Comparison of ENCODE assay signal across 18 mouse cellular contexts in genomic region chr5:119837306-119837675, GRCm38 (mm10). TPM values are rescaled to one million over a fixed set of nuclear protein-coding genes. Genes with fewer than 3 reads are reported as not detected.
DNase-seq lines count a peak whose midpoint lies in the region; ATAC-seq and TF ChIP-seq lines count a peak whose summit lies in the region.
"Had no signal": no experiment of that assay in that cellular context is flagged by ENCODE, and none has a peak within 500 bp of the region (broad histone marks: within the 10 kb centered on the region; RNA-seq: fewer than 3 reads in every experiment).

No protein-coding gene starts in this region.

- no peak for TF ChIP-seq CTCF in intestine, postnatal 0 days (IDR thresholded peaks at IDR 0.05; ENCODE audit: low read depth)

- H3K4me3 ChIP-seq in lung, embryonic 16.5 days (ENCODE audit: low read length), result peak overlapping the region; percentile 66
- peak overlapping the region; percentile 50 for H3K4me3 ChIP-seq in brown adipose tissue, adult 24 weeks (ENCODE audit: insufficient read depth, low read depth, low read length)
- peak overlapping the region; percentile 63 for H3K4me3 ChIP-seq in limb, embryonic 11.5 days (ENCODE audit: low read depth, low read length)
- no peak overlapping the region for H3K4me3 ChIP-seq in intestine, postnatal 0 days (ENCODE audit: low read depth, low read length)

- intact Hi-C loops in heart, postnatal 36 days (cut with DNase I), result no loop called here

- H3K4me1 ChIP-seq in lung, embryonic 16.5 days (replicated peaks; ENCODE audit: control insufficient read depth, insufficient read depth, low read length), result peaks cover 4% of the 10 kb centered on the region; the same call in 1 of the 2 replicates
- no peaks in the 10 kb centered on the region for H3K4me1 ChIP-seq in brown adipose tissue, adult 24 weeks (ENCODE audit: control insufficient read depth, insufficient read depth, insufficient read length, low read length)
- H3K4me1 ChIP-seq in limb, embryonic 11.5 days (ENCODE audit: control insufficient read depth, insufficient read depth, low read length), result 0 out of 2 replicates have a peak, but pooled peaks cover 4% of the 10 kb centered on the region
- no peaks in the 10 kb centered on the region for H3K4me1 ChIP-seq in intestine, postnatal 0 days (replicated peaks; ENCODE audit: control insufficient read depth, insufficient read depth, low read length)

- peak overlapping the region; percentile 89 for H3K27ac ChIP-seq in lung, embryonic 16.5 days (ENCODE audit: low read length)
- H3K27ac ChIP-seq in brown adipose tissue, adult 24 weeks (replicated peaks; ENCODE audit: low read depth, low read length), result 0 out of 2 replicates have a peak overlapping the region, but pooled peaks have one; percentile 13
- peak overlapping the region; percentile 98 for H3K27ac ChIP-seq in limb, embryonic 11.5 days (replicated peaks; ENCODE audit: low read depth, low read length)
- H3K27ac ChIP-seq in intestine, postnatal 0 days (ENCODE audit: low read depth, low read length), result no peak overlapping the region

- H3K36me3 ChIP-seq in lung, embryonic 16.5 days (ENCODE audit: control insufficient read depth, insufficient read depth, low read length), result no peaks in the 10 kb centered on the region
- 0 out of 2 replicates have a peak, but pooled peaks cover 2% of the 10 kb centered on the region for H3K36me3 ChIP-seq in limb, embryonic 11.5 days (ENCODE audit: control insufficient read depth, insufficient read depth, low read length)
- H3K36me3 ChIP-seq in intestine, postnatal 0 days (ENCODE audit: control insufficient read depth, insufficient read depth), result no peaks in the 10 kb centered on the region
- H3K36me3 ChIP-seq: G1E had no signal

- 2% methylated on average over 19 of the region's 19 CpGs for WGBS in lung, embryonic 16.5 days
- under 1% methylated on average over 19 of the region's 19 CpGs for WGBS in limb, embryonic 11.5 days
- 3% methylated on average over 19 of the region's 19 CpGs for WGBS in intestine, postnatal 0 days

- H3K27me3 ChIP-seq in lung, embryonic 16.5 days (ENCODE audit: control insufficient read depth, insufficient read depth, low read depth, low read length), result peaks cover 52% of the 10 kb centered on the region
- peaks cover 72% of the 10 kb centered on the region for H3K27me3 ChIP-seq in limb, embryonic 11.5 days (ENCODE audit: control insufficient read depth, insufficient read depth, low read length)
- peaks cover 91% of the 10 kb centered on the region for H3K27me3 ChIP-seq in intestine, postnatal 0 days (replicated peaks; ENCODE audit: control insufficient read depth, insufficient read depth, low read length)

- H3K4me2 ChIP-seq in lung, embryonic 16.5 days (ENCODE audit: low read depth, low read length), result peak overlapping the region; percentile 61
- peak overlapping the region; percentile 60 for H3K4me2 ChIP-seq in limb, embryonic 11.5 days (ENCODE audit: low read depth, severe bottlenecking)
- no peak overlapping the region for H3K4me2 ChIP-seq in intestine, postnatal 0 days (replicated peaks; ENCODE audit: low read depth)

- peak; percentile 83 for DNase-seq in heart, adult 11 months
- DNase-seq in heart, postnatal 36 days, result no peak
- no peak for DNase-seq in lung, postnatal 25 days (ENCODE audit: low spot score)
- peak; percentile 68 for DNase-seq in limb, embryonic 11.5 days (ENCODE audit: low spot score)
- no peak for DNase-seq in layer of hippocampus, adult 9-10 months (ENCODE audit: low spot score)
- DNase-seq: B cell, adult 2 months; kidney, postnatal 10 days; right cerebral cortex, postnatal 4 days; thymus, postnatal 36 days had no signal

- H3K9ac ChIP-seq in lung, embryonic 16.5 days (ENCODE audit: low read length), result peak overlapping the region; percentile 89
- peak overlapping the region; percentile 86 for H3K9ac ChIP-seq in limb, embryonic 11.5 days (ENCODE audit: low read length)
- H3K9ac ChIP-seq in intestine, postnatal 0 days (ENCODE audit: low read depth, low read length), result no peak overlapping the region

- H3K9me3 ChIP-seq in lung, embryonic 16.5 days (ENCODE audit: control insufficient read depth, low read length), result no peaks in the 10 kb centered on the region
- no peaks in the 10 kb centered on the region for H3K9me3 ChIP-seq in limb, embryonic 11.5 days (ENCODE audit: control insufficient read depth, low read length)
- H3K9me3 ChIP-seq in intestine, postnatal 0 days (ENCODE audit: control insufficient read depth), result no peaks in the 10 kb centered on the region

- ATAC-seq in lung, embryonic 16.5 days (ENCODE audit: low read depth), result no peak
- no peak for ATAC-seq in limb, embryonic 11.5 days (ENCODE audit: insufficient number of reproducible peaks, low FRiP score, low TSS enrichment, low read depth)
- ATAC-seq in intestine, postnatal 0 days, result no peak
- ATAC-seq: activated CD4-positive, CD25-positive, alpha-beta regulatory T cell, adult 4 months had no signal

RNA-seq across cellular contexts. Expression of gene Tbx5, which starts 4.8 kb away (rescaled TPM):
- total RNA-seq in heart, postnatal 36 days (2021), result 10 to 100 TPM; 26.5 to 40.1 TPM
- polyA plus RNA-seq in lung, embryonic 16.5 days (2015; fragmentation: Nextera tagmentation; extraction: Ambion mirVana), result 53.0 and 58.7 TPM in 2 replicates
- 1.5 and 2.7 TPM in 2 replicates for polyA plus RNA-seq in brown adipose tissue, adult 24 weeks (2012; ENCODE audit: insufficient read depth, insufficient read length, missing spikeins)
- 34.3 and 40.5 TPM in 2 replicates for polyA plus RNA-seq in limb, embryonic 11.5 days (2014; fragmentation: Nextera tagmentation; extraction: Ambion mirVana)
- not detected in 2 replicates for polyA plus RNA-seq in intestine, postnatal 0 days (2015; fragmentation: Nextera tagmentation; extraction: Ambion mirVana)
- total RNA-seq: layer of hippocampus, postnatal 10 days; left cerebral cortex, postnatal 36 days; megakaryocyte progenitor cell, adult 5-6 weeks had no signal
- polyA plus RNA-seq: activated CD4-positive, CD25-positive, alpha-beta regulatory T cell, adult 4 months; frontal cortex, adult 2 months; G1E had no signal

Comparison
In these comparisons a context has a peak if more than half of its experiments do, and no peak if none do; other contexts are left out.
1. DNase-seq: peak in heart, adult 11 months (single experiment) and limb, embryonic 11.5 days (single experiment); none in heart, postnatal 36 days (0 of 2), lung, postnatal 25 days (single experiment) and layer of hippocampus, adult 9-10 months (single experiment).